Mouse (Mus musculus) MEL (cell line): ENCODE measurements around the gene Nsun2. TPM values are rescaled to one million over a fixed set of nuclear protein-coding genes. Genes with fewer than 3 reads are reported as not detected.

Experiments used
- DNase-seq: peaks from one replicate; pipeline ENCODE4 v3.0.0; 2011; ENCODE audit warnings: low read depth, low spot score
- H3K27ac ChIP-seq: 2 replicates; pipeline ENCODE4 v1.5.1; 2012; ENCODE audit warnings: low read depth, mild to moderate bottlenecking, control low read depth, low read length, moderate library complexity; ENCODE audit not compliant: control insufficient read depth
- H3K27me3 ChIP-seq, 2 experiments: fragments of 150-350 bp in 1 of 2; sonication (generic) in 1 of 2; 2 replicates each; pipeline ENCODE4 v1.6.1; 2012; ENCODE audit warnings: low read length in 2 of 2, mild to moderate bottlenecking in 2 of 2, improper control_type of control experiment in 1 of 2, moderate library complexity in 1 of 2; ENCODE audit not compliant: insufficient read depth in 2 of 2, control insufficient read depth in 1 of 2
- H3K36me3 ChIP-seq, 2 experiments: 2 replicates each; pipeline ENCODE4 v1.6.1; 2012 to 2014; ENCODE audit warnings: low read length in 2 of 2, improper control_type of control experiment in 1 of 2, inconsistent platforms in 1 of 2, mild to moderate bottlenecking in 1 of 2; ENCODE audit not compliant: insufficient read depth in 2 of 2, control insufficient read depth in 1 of 2
- H3K4me1 ChIP-seq, 2 experiments: fragments of 150-350 bp in 1 of 2; sonication (generic) in 1 of 2; 2 replicates each; pipeline ENCODE4 v1.6.1; 2012; ENCODE audit warnings: low read length in 2 of 2, improper control_type of control experiment in 1 of 2, mild to moderate bottlenecking in 1 of 2; ENCODE audit not compliant: insufficient read depth in 2 of 2, control insufficient read depth in 1 of 2
- H3K4me3 ChIP-seq, 2 experiments: fragments of 150-350 bp in 1 of 2; sonication (generic) in 1 of 2; 2 replicates each; pipeline ENCODE4 v1.5.1; 2012; ENCODE audit warnings: low read depth in 2 of 2, low read length in 2 of 2, mild to moderate bottlenecking in 2 of 2, moderate library complexity in 2 of 2, control low read depth in 1 of 2, improper control_type of control experiment in 1 of 2; ENCODE audit not compliant: control insufficient read depth in 1 of 2, insufficient read depth in 1 of 2
- H3K79me2 ChIP-seq: 2 replicates; pipeline ENCODE4 v1.6.1; 2012; ENCODE audit warnings: mild to moderate bottlenecking, low read length, moderate library complexity; ENCODE audit not compliant: control insufficient read depth, poor library complexity, insufficient read depth
- H3K9ac ChIP-seq: 2 replicates; pipeline ENCODE4 v1.6.1; 2012; ENCODE audit warnings: low read depth, mild to moderate bottlenecking, control low read depth, low read length, moderate library complexity; ENCODE audit not compliant: control insufficient read depth, poor library complexity, severe bottlenecking
- H3K9me3 ChIP-seq: fragments of 150-350 bp; sonication (generic); replicated peaks from 2 replicates; pipeline ENCODE4 v1.6.1; 2012; ENCODE audit warnings: mild to moderate bottlenecking, low read length, improper control_type of control experiment, moderate library complexity; ENCODE audit not compliant: insufficient read depth
- BHLHE40 ChIP-seq: IDR thresholded peaks from 2 replicates; pipeline ENCODE4 v1.6.1; 2012; ENCODE audit warnings: low read depth, mild to moderate bottlenecking, inconsistent platforms, low read length, improper control_type of control experiment, borderline replicate concordance
- CHD2 ChIP-seq: IDR thresholded peaks from 2 replicates; pipeline ENCODE4 v1.6.1; 2011; ENCODE audit warnings: low read length, improper control_type of control experiment
- CTCF ChIP-seq, 3 experiments: IDR thresholded peaks in 2 of 3; conservative IDR thresholded peaks in 1 of 3; 2 replicates each; pipeline ENCODE4 v1.5.1; 2011 to 2012; ENCODE audit warnings: low read length in 3 of 3, low read depth in 2 of 3, mild to moderate bottlenecking in 2 of 3, improper control_type of control experiment in 1 of 3, inconsistent platforms in 1 of 3, mixed read lengths in 1 of 3, moderate library complexity in 1 of 3; ENCODE audit not compliant: control insufficient read depth in 1 of 3, insufficient read depth in 1 of 3, poor library complexity in 1 of 3, severe bottlenecking in 1 of 3
- ELF1 ChIP-seq: IDR thresholded peaks from 2 replicates; pipeline ENCODE4 v1.6.1; 2014; ENCODE audit warnings: low read depth, mild to moderate bottlenecking, inconsistent platforms, low read length, improper control_type of control experiment, moderate library complexity
- EP300 ChIP-seq, 2 experiments: IDR thresholded peaks; 2 replicates each; pipeline ENCODE4 v1.6.1; 2011; ENCODE audit warnings: improper control_type of control experiment in 2 of 2, low read length in 2 of 2, low read depth in 1 of 2, mild to moderate bottlenecking in 1 of 2
- ETS1 ChIP-seq: IDR thresholded peaks from 2 replicates; pipeline ENCODE4 v1.6.1; 2012; ENCODE audit warnings: low read depth, mild to moderate bottlenecking, inconsistent platforms, low read length, improper control_type of control experiment, moderate library complexity
- HCFC1 ChIP-seq: IDR thresholded peaks from 2 replicates; pipeline ENCODE4 v1.6.1; 2012; ENCODE audit warnings: low read depth, mild to moderate bottlenecking, inconsistent platforms, low read length, improper control_type of control experiment, moderate library complexity
- JUND ChIP-seq: IDR thresholded peaks from 2 replicates; pipeline ENCODE4 v1.6.1; 2011; ENCODE audit warnings: low read depth, mild to moderate bottlenecking, improper control_type of control experiment, low read length
- MAX ChIP-seq: IDR thresholded peaks from 2 replicates; pipeline ENCODE4 v1.6.1; 2011; ENCODE audit warnings: low read length, improper control_type of control experiment
- MAZ ChIP-seq: IDR thresholded peaks from 2 replicates; pipeline ENCODE4 v1.6.1; 2012; ENCODE audit warnings: low read depth, mild to moderate bottlenecking, inconsistent platforms, low read length, improper control_type of control experiment
- NELFE ChIP-seq: IDR thresholded peaks from 2 replicates; pipeline ENCODE4 v1.6.1; 2011; ENCODE audit warnings: low read depth, low read length, improper control_type of control experiment
- NRF1 ChIP-seq: IDR thresholded peaks from 2 replicates; pipeline ENCODE4 v1.6.1; 2014; ENCODE audit warnings: low read depth, mild to moderate bottlenecking, inconsistent platforms, low read length, improper control_type of control experiment, moderate library complexity; ENCODE audit not compliant: poor library complexity, insufficient read depth, severe bottlenecking
- POLR2A ChIP-seq, 2 experiments: IDR thresholded peaks; 2 replicates each; pipeline ENCODE4 v1.6.1; 2011 to 2012; ENCODE audit warnings: low read length in 2 of 2, mild to moderate bottlenecking in 2 of 2, control low read depth in 1 of 2, improper control_type of control experiment in 1 of 2, low read depth in 1 of 2, moderate library complexity in 1 of 2; ENCODE audit not compliant: control insufficient read depth in 1 of 2, insufficient read depth in 1 of 2, poor library complexity in 1 of 2
- POLR2AphosphoS2 ChIP-seq: IDR thresholded peaks from 2 replicates; pipeline ENCODE4 v1.6.1; 2011; ENCODE audit warnings: low read length, improper control_type of control experiment
- POLR2AphosphoS5 ChIP-seq: IDR thresholded peaks from 2 replicates; pipeline ENCODE4 v1.6.1; 2012; ENCODE audit warnings: low read depth, borderline replicate concordance, mild to moderate bottlenecking, inconsistent platforms, low read length, moderate library complexity, mixed read lengths
- RAD21 ChIP-seq: IDR thresholded peaks from 2 replicates; pipeline ENCODE4 v1.6.1; 2011; ENCODE audit warnings: mild to moderate bottlenecking, low read depth, low read length, improper control_type of control experiment
- SIN3A ChIP-seq: IDR thresholded peaks from 2 replicates; pipeline ENCODE4 v1.6.1; 2012; ENCODE audit warnings: low read length, improper control_type of control experiment, inconsistent platforms
- TCF12 ChIP-seq: IDR thresholded peaks from 2 replicates; pipeline ENCODE4 v1.6.1; 2014; ENCODE audit warnings: low read depth, mild to moderate bottlenecking, inconsistent platforms, low read length, improper control_type of control experiment, moderate library complexity
- UBTF ChIP-seq: IDR thresholded peaks from 2 replicates; pipeline ENCODE4 v1.6.1; 2012; ENCODE audit warnings: low read depth, mild to moderate bottlenecking, inconsistent platforms, low read length, improper control_type of control experiment, moderate library complexity, borderline replicate concordance; ENCODE audit not compliant: insufficient read depth
- ZKSCAN1 ChIP-seq: IDR thresholded peaks from 2 replicates; pipeline ENCODE4 v1.6.1; 2012; ENCODE audit warnings: low read depth, mild to moderate bottlenecking, inconsistent platforms, low read length, improper control_type of control experiment, moderate library complexity
- ZNF384 ChIP-seq: IDR thresholded peaks from 2 replicates; pipeline ENCODE4 v1.6.1; 2012; ENCODE audit warnings: low read depth, mild to moderate bottlenecking, inconsistent platforms, low read length, improper control_type of control experiment
- polyA plus RNA-seq, 2 experiments: library from polyadenylated mRNA; stranded (reverse) in 1 of 2; unstranded in 1 of 2; fragments of >175 nt in 1 of 2; fragments of >200 nt in 1 of 2; gene quantifications; 2 replicates each; pipeline versions ENCODE4 v1.2.1 to v1.2.4; 2012; ENCODE audit warnings: low replicate concordance in 2 of 2, low read depth in 1 of 2; ENCODE audit not compliant: insufficient read length in 2 of 2, insufficient read depth in 1 of 2, missing spikeins in 1 of 2
- total RNA-seq: library from RNA; depleted of rRNA; stranded (reverse); fragments of 300-350 nt; gene quantifications from 2 replicates; pipeline ENCODE4 v1.2.3, GENCODE M21; 2012

The Nsun2 gene
- total and polyA plus RNA-seq, 3 experiments, result 277 to 303 (median 302) TPM

DNA sequence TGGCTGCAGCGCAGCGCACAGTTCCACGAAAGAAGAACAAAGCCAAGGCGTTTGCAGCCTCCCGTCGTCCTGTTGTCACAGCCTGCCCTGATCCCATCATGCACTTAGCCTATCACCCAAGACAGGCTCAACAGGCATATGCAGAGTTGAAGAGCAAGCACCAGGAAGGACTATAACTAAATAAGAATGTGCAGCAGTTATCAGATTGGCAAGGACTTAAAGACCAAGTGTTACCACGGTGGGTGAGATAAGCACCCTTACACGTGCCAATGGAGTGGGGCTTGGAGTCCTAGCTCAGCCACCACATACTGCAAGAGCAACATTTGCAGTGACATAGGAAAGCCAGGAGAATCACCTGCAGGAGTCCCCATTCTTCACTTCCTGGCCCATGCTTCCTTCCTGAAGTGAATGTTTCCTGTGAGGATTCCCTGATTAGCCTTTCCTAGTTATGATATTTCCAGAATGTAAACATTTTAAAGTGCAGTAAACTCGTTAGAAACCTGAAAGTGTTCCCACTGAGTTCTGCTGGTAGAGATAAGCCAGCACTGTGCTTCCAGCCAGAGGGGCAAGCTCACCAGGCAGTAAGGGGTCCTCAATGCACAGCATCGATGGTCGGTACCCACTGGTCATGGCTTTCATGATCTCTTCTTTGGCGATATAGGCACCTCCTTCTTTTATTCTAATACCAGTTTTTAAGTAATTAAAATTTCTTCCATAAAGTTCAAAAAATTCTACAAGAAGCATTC lies 27.0 kb upstream of the Nsun2 start (continued):
- TF ChIP-seq ZKSCAN1 (no peak), ELF1 (peak; percentile 25; the same call in 1 of the 2 replicates), NRF1 (no peak), POLR2AphosphoS2 (0 out of 2 replicates have a peak, but pooled peaks have one; percentile 32), JUND (no peak), MAZ (0 out of 2 replicates have a peak, but pooled peaks have one; percentile 49), EP300 (IDR thresholded peaks at IDR 0.05; ENCODE audit: low read depth in 1 of 2, low read length in 2 of 2) (peak; percentile 90), BHLHE40 (peak; percentile 100), MAX (peak; percentile 94), SIN3A (peak; percentile 96), HCFC1 (peak; percentile 62), POLR2A (IDR thresholded peaks at IDR 0.05; ENCODE audit: control insufficient read depth in 1 of 2, insufficient read depth in 1 of 2, low read depth in 1 of 2, low read length in 2 of 2, poor library complexity in 1 of 2) (no peak; a peak in 1 of 4 replicates), TCF12 (peak; percentile 90), CHD2 (no peak), ETS1 (peak; percentile 95), CTCF (IDR thresholded peaks at IDR 0.05 in 2 of 3, conservative IDR thresholded peaks at IDR 0.05 in 1 of 3; ENCODE audit: control insufficient read depth in 1 of 3, insufficient read depth in 1 of 3, low read depth in 2 of 3, low read length in 3 of 3, poor library complexity in 1 of 3, severe bottlenecking in 1 of 3) (no peak)

DNA sequence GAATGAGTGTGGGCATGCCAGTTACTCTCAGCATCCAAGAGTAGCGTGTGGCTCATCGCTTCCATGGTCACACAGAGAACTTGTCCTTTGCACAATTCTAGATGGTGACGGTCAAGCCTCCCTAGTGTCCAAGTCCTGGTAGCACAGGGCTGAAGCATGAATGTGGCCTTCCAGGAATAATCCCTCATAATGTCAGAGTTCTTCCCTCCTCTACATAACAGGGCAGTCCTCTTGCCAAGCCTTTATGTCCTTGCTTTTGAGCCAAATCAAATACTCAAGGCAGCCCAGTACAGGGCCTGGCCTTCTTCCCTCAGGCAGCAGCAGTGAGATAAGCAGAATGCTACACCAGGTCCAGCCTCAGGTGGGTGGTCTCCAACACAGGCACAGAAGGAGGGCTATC lies 25.9 kb upstream of the Nsun2 start:
- Histone ChIP-seq H3K9ac (no peak overlapping the region), H3K9me3 (no peaks in the 10 kb centered on the region), H3K36me3 (peaks cover 15 to 27% of the 10 kb centered on the region in 2 experiments), H3K79me2 (no peaks in the 10 kb centered on the region), H3K4me3 (no peak overlapping the region), H3K27me3 (no peaks in the 10 kb centered on the region), H3K27ac (no peak overlapping the region), H3K4me1 (peaks cover 15 to 25% of the 10 kb centered on the region in 2 experiments)
- TF ChIP-seq POLR2AphosphoS5 (no peak), RAD21 (no peak), ZNF384 (no peak), NELFE (no peak), ZKSCAN1 (no peak), BHLHE40 (no peak), SIN3A (no peak), EP300 (IDR thresholded peaks at IDR 0.05; ENCODE audit: low read depth in 1 of 2, low read length in 2 of 2) (no peak), UBTF (no peak)
- no peak for DNase-seq
